ENCODE assay signal across 26 mouse cellular contexts in genomic region chr4:44455851-44456250, GRCm38 (mm10).
"Had no signal": no experiment of that assay in that cellular context is flagged by ENCODE, and none has a peak within 500 bp of the region (broad histone marks: within the 10 kb centered on the region; RNA-seq: fewer than 3 reads in every experiment).

No protein-coding gene starts in this region.

- DNase-seq: cerebellum, adult 2 months; cerebellum, adult 8-10 months; cerebellum, adult 9-10 months; cerebellum, adult 9-11 months; cerebellum, postnatal 10 days; cerebellum, postnatal 14 days; cerebellum, postnatal 25 days; cerebellum, postnatal 36 days; embryo, embryonic 11 days; forebrain, postnatal 0 days; gastrocnemius, adult 2 months; gastrocnemius, postnatal 10 days; gastrocnemius, postnatal 14 days; gastrocnemius, postnatal 25 days; gastrocnemius, postnatal 36 days; heart, adult 18-20 months; heart, adult 2 months had no signal

- H3K27ac ChIP-seq: embryonic facial prominence, embryonic 10.5 days; embryonic facial prominence, embryonic 12.5 days; embryonic facial prominence, embryonic 13.5 days; embryonic facial prominence, embryonic 15.5 days; forebrain, embryonic 10.5 days; forebrain, embryonic 12.5 days; forebrain, embryonic 13.5 days; forebrain, embryonic 15.5 days; gastrocnemius, adult 2 months; heart, adult 2 months had no signal

- H3K4me3 ChIP-seq: embryonic facial prominence, embryonic 10.5 days; embryonic facial prominence, embryonic 12.5 days; embryonic facial prominence, embryonic 13.5 days; embryonic facial prominence, embryonic 15.5 days; erythroblast, embryonic 14.5 days; forebrain, embryonic 10.5 days; forebrain, embryonic 12.5 days; forebrain, embryonic 13.5 days; forebrain, embryonic 15.5 days; gastrocnemius, adult 2 months; heart, adult 2 months had no signal

- H3K4me1 ChIP-seq: embryonic facial prominence, embryonic 12.5 days; embryonic facial prominence, embryonic 13.5 days; embryonic facial prominence, embryonic 15.5 days had no signal
